Mouse (Mus musculus) stomach, embryonic 14.5 days (tissue): ENCODE data around the gene Rpl27. TPM values are rescaled to one million over a fixed set of nuclear protein-coding genes. Genes with fewer than 3 reads are reported as not detected.
A peak's percentile ranks its signal among the peaks of the same experiment; 100 is the strongest.

Experiments
- ATAC-seq: fragments of 200-750 bp; cut with Nextera tagmentation; 2 replicates; pipeline ENCODE4 v1.8.0; 2017; ENCODE audit warnings: low read depth, moderate TSS enrichment; ENCODE audit not compliant: insufficient number of reproducible peaks, insufficient read depth, low FRiP score
- H3K27ac ChIP-seq: fragments of 300-500 bp; sonication (generic); 2 replicates; pipeline ENCODE4 v1.5.1; 2014; ENCODE audit warnings: mild to moderate bottlenecking, low read length, moderate library complexity, mixed read lengths
- H3K27me3 ChIP-seq: fragments of 300-500 bp; sonication (generic); 2 replicates; pipeline ENCODE4 v1.6.1; 2014; ENCODE audit warnings: low read length, control low read depth, mixed read lengths; ENCODE audit not compliant: control insufficient read depth, insufficient read depth
- H3K36me3 ChIP-seq: fragments of 300-500 bp; sonication (generic); 2 replicates; pipeline ENCODE4 v1.6.1; 2014; ENCODE audit warnings: mild to moderate bottlenecking, control low read depth, low read length, moderate library complexity, mixed read lengths; ENCODE audit not compliant: control insufficient read depth, insufficient read depth
- H3K4me1 ChIP-seq: fragments of 300-500 bp; sonication (generic); 2 replicates; pipeline ENCODE4 v1.6.1; 2014; ENCODE audit warnings: low read length, control low read depth, mixed read lengths; ENCODE audit not compliant: control insufficient read depth, insufficient read depth
- H3K4me2 ChIP-seq: fragments of 300-500 bp; sonication (generic); replicated peaks from 2 replicates; pipeline ENCODE4 v1.6.1; 2014; ENCODE audit warnings: low read depth, low read length, control low read depth
- H3K4me3 ChIP-seq: fragments of 300-500 bp; sonication (generic); 2 replicates; pipeline ENCODE4 v1.5.1; 2014; ENCODE audit warnings: low read depth, low read length, control low read depth
- H3K9ac ChIP-seq: fragments of 300-500 bp; sonication (generic); replicated peaks from 2 replicates; pipeline ENCODE4 v1.6.1; 2014; ENCODE audit warnings: low read depth, mild to moderate bottlenecking, control low read depth, low read length, moderate library complexity, mixed read lengths
- H3K9me3 ChIP-seq: fragments of 300-500 bp; sonication (generic); 2 replicates; pipeline ENCODE4 v1.6.1; 2016; ENCODE audit warnings: low read depth, low read length, control low read depth; ENCODE audit not compliant: control insufficient read depth
- WGBS: fragments of 180-500 bp; shearing (Covaris S2); extraction: QIAGEN DNeasy Blood & Tissue Kit; methylation state at CpG from one replicate; pipeline ENCODE4 v1.1.7; 2014; 5-methylcytosine and 5-hydroxymethylcytosine counted together
- polyA plus RNA-seq: library from polyadenylated mRNA; unstranded; fragments of >200 nt; fragmentation: Nextera tagmentation; extraction: Ambion mirVana; gene quantifications from 2 replicates; pipeline ENCODE4 v1.2.1, GENCODE M21; 2014

Rpl27 gene
- 373 and 398 TPM in 2 replicates for polyA plus RNA-seq

- H3K27me3 ChIP-seq = no peaks in the 10 kb centered on the region
- H3K27ac ChIP-seq = peak within 1 kb of the TSS; percentile 90
- no peaks in the 10 kb centered on the region for H3K9me3 ChIP-seq
- peaks cover 15% of the 10 kb centered on the region; the same call in 1 of the 2 replicates for H3K4me1 ChIP-seq
- peaks cover 21% of the 10 kb centered on the region for H3K36me3 ChIP-seq
- under 1% methylated on average over 42 of the region's 42 CpGs for WGBS
- H3K9ac ChIP-seq = peak within 1 kb of the TSS; percentile 95
- peak within 1 kb of the TSS; percentile 93 for H3K4me2 ChIP-seq
- peak; percentile 98 for ATAC-seq
- peak within 1 kb of the TSS; percentile 87 for H3K4me3 ChIP-seq
Measured at GRCm38 (mm10) chr11:101442127-101442693, at the start of gene Rpl27. TSS of gene Rpl27 (plus strand) at chr11:101442298.

GRCm38 (mm10) chr11:101395110-101395509, 47.0 kb upstream of the Rpl27 start:
- 2% methylated on average over 8 of the region's 8 CpGs for WGBS
- peak; percentile 61; the same call in 1 of the 2 replicates for ATAC-seq
- no peaks in the 10 kb centered on the region for H3K36me3 ChIP-seq

GRCm38 (mm10) chr11:101415306-101415705, 26.8 kb upstream of the Rpl27 start:
- Histone ChIP-seq H3K9ac (no peak overlapping the region), H3K4me1 (peaks cover 6% of the 10 kb centered on the region; the same call in 1 of the 2 replicates), H3K4me2 (no peak overlapping the region), H3K4me3 (no peak overlapping the region), H3K36me3 (peaks cover 30% of the 10 kb centered on the region), H3K27me3 (no peaks in the 10 kb centered on the region), H3K27ac (no peak overlapping the region), H3K9me3 (no peaks in the 10 kb centered on the region)
- WGBS = 86% methylated on average over 2 of the region's 2 CpGs
- no peak for ATAC-seq

More at GRCm38 (mm10) chr11:101395110-101395509, 47.0 kb upstream of the Rpl27 start:
- H3K27me3 ChIP-seq = no peaks in the 10 kb centered on the region
- H3K9me3 ChIP-seq = no peaks in the 10 kb centered on the region
- H3K9ac ChIP-seq = no peak overlapping the region
- no peak overlapping the region for H3K4me3 ChIP-seq
- no peaks in the 10 kb centered on the region for H3K4me1 ChIP-seq
- H3K4me2 ChIP-seq = no peak overlapping the region
- H3K27ac ChIP-seq = no peak overlapping the region

GRCm38 (mm10) chr11:101416433-101417100, 25.5 kb upstream of the Rpl27 start:
- Histone ChIP-seq H3K4me3 (peak overlapping the region; percentile 73), H3K9me3 (no peaks in the 10 kb centered on the region), H3K27me3 (no peaks in the 10 kb centered on the region), H3K9ac (peak overlapping the region; percentile 75), H3K36me3 (peaks cover 18% of the 10 kb centered on the region), H3K4me1 (peaks cover 6% of the 10 kb centered on the region; the same call in 1 of the 2 replicates), H3K27ac (peak overlapping the region; percentile 40; the same call in 1 of the 2 replicates), H3K4me2 (peak overlapping the region; percentile 90)
- 1% methylated on average over 11 of the region's 11 CpGs for WGBS
- peak; percentile 10; the same call in 1 of the 2 replicates for ATAC-seq

GRCm38 (mm10) chr11:101417101-101417855, 24.8 kb upstream of the Rpl27 start, which contains the start of gene Aarsd1:
TSS of gene Aarsd1 (minus strand) at chr11:101417615.
- Histone ChIP-seq H3K9ac (peak within 1 kb of the TSS; percentile 75), H3K4me2 (peak within 1 kb of the TSS; percentile 90), H3K27ac (peak within 1 kb of the TSS; percentile 40; the same call in 1 of the 2 replicates), H3K4me3 (peak within 1 kb of the TSS; percentile 73), H3K27me3 (no peaks in the 10 kb centered on the region), H3K9me3 (no peaks in the 10 kb centered on the region), H3K4me1 (peaks cover 6% of the 10 kb centered on the region; the same call in 1 of the 2 replicates), H3K36me3 (peaks cover 12% of the 10 kb centered on the region)
- ATAC-seq = peak; percentile 66
- WGBS = 0% methylated on average over 45 of the region's 45 CpGs

- peaks cover 11% of the 10 kb centered on the region; the same call in 1 of the 2 replicates for H3K4me1 ChIP-seq
- no peak overlapping the region for H3K4me2 ChIP-seq
- H3K9ac ChIP-seq = no peak overlapping the region
- 48% methylated on average over 6 of the region's 6 CpGs for WGBS
- H3K27me3 ChIP-seq = no peaks in the 10 kb centered on the region
- no peak overlapping the region for H3K27ac ChIP-seq
- H3K9me3 ChIP-seq = no peaks in the 10 kb centered on the region
- no peak overlapping the region for H3K4me3 ChIP-seq
- peaks cover under 1% of the 10 kb centered on the region; the same call in 1 of the 2 replicates for H3K36me3 ChIP-seq
- no peak for ATAC-seq
Measured at GRCm38 (mm10) chr11:101418991-101419390, 23.1 kb upstream of the Rpl27 start.

- Histone ChIP-seq H3K36me3 (no peaks in the 10 kb centered on the region), H3K27me3 (no peaks in the 10 kb centered on the region), H3K4me3 (no peak overlapping the region), H3K4me1 (peaks cover 12% of the 10 kb centered on the region; the same call in 1 of the 2 replicates), H3K4me2 (no peak overlapping the region), H3K9me3 (no peaks in the 10 kb centered on the region), H3K9ac (no peak overlapping the region), H3K27ac (no peak overlapping the region)
- WGBS = 28% methylated on average over 3 of the region's 3 CpGs
- no peak for ATAC-seq
Measured at GRCm38 (mm10) chr11:101419610-101420009, 22.5 kb upstream of the Rpl27 start.

- Histone ChIP-seq H3K36me3 (no peaks in the 10 kb centered on the region), H3K4me3 (no peak overlapping the region), H3K27ac (no peak overlapping the region), H3K4me1 (peaks cover 12% of the 10 kb centered on the region; the same call in 1 of the 2 replicates), H3K9me3 (no peaks in the 10 kb centered on the region), H3K9ac (no peak overlapping the region), H3K27me3 (no peaks in the 10 kb centered on the region), H3K4me2 (no peak overlapping the region)
- 87% methylated on average over 5 of the region's 5 CpGs for WGBS
- no peak for ATAC-seq
Measured at GRCm38 (mm10) chr11:101420148-101420547, 21.9 kb upstream of the Rpl27 start.
